Mouse (Mus musculus) embryonic facial prominence, embryonic 10.5 days (tissue): ENCODE measurements around the gene Cacnb3. TPM values are rescaled to one million over a fixed set of nuclear protein-coding genes. Genes with fewer than 3 reads are reported as not detected.
"Not testable (repeated sequence)": the region's sequence is repeated elsewhere in the genome, so short reads cannot be mapped to it uniquely, and the experiment has no call there.

Source experiments
- DNase-seq: peaks from one replicate; pipeline ENCODE4 v3.0.0-alpha.2; 2017; ENCODE audit warnings: low spot score
- H3K27ac ChIP-seq: fragments of 300-500 bp; sonication (generic); replicated peaks from 2 replicates; pipeline ENCODE4 v1.5.1; 2016; ENCODE audit warnings: mild to moderate bottlenecking
- H3K27me3 ChIP-seq: fragments of 300-500 bp; sonication (generic); replicated peaks from 2 replicates; pipeline ENCODE4 v1.6.1; 2016; ENCODE audit warnings: low read depth, mild to moderate bottlenecking; ENCODE audit not compliant: poor library complexity, severe bottlenecking
- H3K36me3 ChIP-seq: fragments of 300-500 bp; sonication (generic); replicated peaks from 2 replicates; pipeline ENCODE4 v1.6.1; 2016; ENCODE audit warnings: mild to moderate bottlenecking, moderate library complexity
- H3K4me1 ChIP-seq: fragments of 300-500 bp; sonication (generic); 2 replicates; pipeline ENCODE4 v1.6.1; 2016
- H3K4me3 ChIP-seq: fragments of 300-500 bp; sonication (generic); 2 replicates; pipeline ENCODE4 v1.5.1; 2016; ENCODE audit warnings: mild to moderate bottlenecking, moderate library complexity
- H3K9me3 ChIP-seq: fragments of 300-500 bp; sonication (generic); 2 replicates; pipeline ENCODE4 v1.6.1; 2016; ENCODE audit warnings: mild to moderate bottlenecking
- WGBS: fragments of 180-500 bp; shearing (Covaris S2); methylation state at CpG from one replicate; pipeline ENCODE4 v1.1.7; 2016; 5-methylcytosine and 5-hydroxymethylcytosine counted together
- polyA plus RNA-seq: library from polyadenylated mRNA; unstranded; fragments of >200 nt; fragmentation: Nextera tagmentation; extraction: Ambion mirVana; gene quantifications from 2 replicates; pipeline ENCODE4 v1.2.1, GENCODE M21; 2016

Gene Cacnb3
- 32.3 and 37.0 TPM in 2 replicates for polyA plus RNA-seq

GRCm38 (mm10) chr15:98630540-98630939 is at the start of gene Cacnb3:
Gene Cacnb3, plus strand, starts transcription at chr15:98630840.
- Histone ChIP-seq H3K36me3 (no peaks in the 10 kb centered on the region), H3K27me3 (peaks cover 86% of the 10 kb centered on the region), H3K4me1 (peaks cover 85% of the 10 kb centered on the region), H3K4me3 (peak within 1 kb of the TSS; percentile 89), H3K27ac (peak within 1 kb of the TSS; percentile 81), H3K9me3 (no peaks in the 10 kb centered on the region)
- no peak for DNase-seq
- WGBS, result 31% methylated on average over 4 of the region's 4 CpGs

- Histone ChIP-seq H3K36me3 (no peaks in the 10 kb centered on the region), H3K27me3 (no peaks in the 10 kb centered on the region)
- no peak for DNase-seq
These were observed 48.2 kb upstream of the Cacnb3 start for GRCm38 (mm10) chr15:98582410-98582809.

GRCm38 (mm10) chr15:98582996-98583395 is 47.6 kb upstream of the Cacnb3 start:
- WGBS, result 78% methylated on average over 8 of the region's 8 CpGs
- Histone ChIP-seq H3K4me1 (peaks cover 15% of the 10 kb centered on the region), H3K9me3 (no peaks in the 10 kb centered on the region), H3K27me3 (no peaks in the 10 kb centered on the region), H3K36me3 (no peaks in the 10 kb centered on the region), H3K27ac (no peak overlapping the region), H3K4me3 (no peak overlapping the region)
- DNase-seq, result no peak

More at GRCm38 (mm10) chr15:98582410-98582809, 48.2 kb upstream of the Cacnb3 start:
- Histone ChIP-seq H3K27ac (no peak overlapping the region), H3K9me3 (no peaks in the 10 kb centered on the region), H3K4me3 (no peak overlapping the region), H3K4me1 (peaks cover 15% of the 10 kb centered on the region)
- WGBS, result 86% methylated on average over 8 of the region's 8 CpGs

GRCm38 (mm10) chr15:98585421-98585820 is 45.2 kb upstream of the Cacnb3 start:
- H3K27me3 ChIP-seq, result no peaks in the 10 kb centered on the region
- H3K36me3 ChIP-seq, result peaks cover 23% of the 10 kb centered on the region
- no peak overlapping the region for H3K27ac ChIP-seq
- peaks cover 15% of the 10 kb centered on the region for H3K4me1 ChIP-seq
- no peak for DNase-seq
- H3K9me3 ChIP-seq, result no peaks in the 10 kb centered on the region
- no peak overlapping the region for H3K4me3 ChIP-seq
- 35% methylated on average over 7 of the region's 7 CpGs for WGBS

GRCm38 (mm10) chr15:98586141-98586540 is 44.5 kb upstream of the Cacnb3 start:
- H3K9me3 ChIP-seq, H3K4me3 ChIP-seq, DNase-seq, H3K27me3 ChIP-seq, H3K27ac ChIP-seq: not testable (repeated sequence)
- peaks cover 30% of the 10 kb centered on the region for H3K36me3 ChIP-seq
- H3K4me1 ChIP-seq, result peaks cover 15% of the 10 kb centered on the region
- WGBS, result 81% methylated on average over 9 of the region's 9 CpGs

- Histone ChIP-seq H3K9me3 (no peaks in the 10 kb centered on the region), H3K27me3 (no peaks in the 10 kb centered on the region), H3K27ac (no peak overlapping the region), H3K36me3 (peaks cover 46% of the 10 kb centered on the region), H3K4me3 (no peak overlapping the region), H3K4me1 (peaks cover 15% of the 10 kb centered on the region)
- 87% methylated on average over 11 of the region's 11 CpGs for WGBS
- DNase-seq, result no peak
These were observed 42.9 kb upstream of the Cacnb3 start for GRCm38 (mm10) chr15:98587751-98588150.

- no peaks in the 10 kb centered on the region for H3K9me3 ChIP-seq
- peaks cover 66% of the 10 kb centered on the region for H3K36me3 ChIP-seq
- WGBS, result 78% methylated on average over 7 of the region's 7 CpGs
- peaks cover 12% of the 10 kb centered on the region for H3K4me1 ChIP-seq
- no peak overlapping the region for H3K4me3 ChIP-seq
- no peaks in the 10 kb centered on the region for H3K27me3 ChIP-seq
- no peak for DNase-seq
- no peak overlapping the region for H3K27ac ChIP-seq
These were observed 40.9 kb upstream of the Cacnb3 start for GRCm38 (mm10) chr15:98589640-98590336.

- H3K9me3 ChIP-seq, result no peaks in the 10 kb centered on the region
- H3K36me3 ChIP-seq, result peaks cover 82% of the 10 kb centered on the region
- H3K27ac ChIP-seq, result no peak overlapping the region
- no peak for DNase-seq
- H3K27me3 ChIP-seq, result no peaks in the 10 kb centered on the region
- WGBS, result 75% methylated on average over 4 of the region's 4 CpGs
- no peak overlapping the region for H3K4me3 ChIP-seq
- H3K4me1 ChIP-seq, result no peaks in the 10 kb centered on the region
These were observed 39.2 kb upstream of the Cacnb3 start for GRCm38 (mm10) chr15:98591396-98591795.

- Histone ChIP-seq H3K36me3 (peaks cover 99% of the 10 kb centered on the region), H3K9me3 (no peaks in the 10 kb centered on the region), H3K4me3 (no peak overlapping the region), H3K27ac (no peak overlapping the region), H3K27me3 (no peaks in the 10 kb centered on the region), H3K4me1 (no peaks in the 10 kb centered on the region)
- WGBS, result 85% methylated on average over 19 of the region's 19 CpGs
- no peak for DNase-seq
These were observed 36.4 kb upstream of the Cacnb3 start for GRCm38 (mm10) chr15:98594193-98594592.

GRCm38 (mm10) chr15:98595049-98595448 is 35.6 kb upstream of the Cacnb3 start:
- Histone ChIP-seq H3K9me3 (no peaks in the 10 kb centered on the region), H3K27ac (no peak overlapping the region), H3K4me1 (no peaks in the 10 kb centered on the region), H3K27me3 (no peaks in the 10 kb centered on the region), H3K4me3 (no peak overlapping the region), H3K36me3 (peaks cover 100% of the 10 kb centered on the region)
- no peak for DNase-seq
- 92% methylated on average over 5 of the region's 5 CpGs for WGBS

- no peaks in the 10 kb centered on the region for H3K9me3 ChIP-seq
- no peaks in the 10 kb centered on the region for H3K4me1 ChIP-seq
- peaks cover 100% of the 10 kb centered on the region for H3K36me3 ChIP-seq
- no peaks in the 10 kb centered on the region for H3K27me3 ChIP-seq
- 94% methylated on average over 14 of the region's 14 CpGs for WGBS
- H3K27ac ChIP-seq, result no peak overlapping the region
- no peak for DNase-seq
- no peak overlapping the region for H3K4me3 ChIP-seq
These were observed 34.0 kb upstream of the Cacnb3 start for GRCm38 (mm10) chr15:98596609-98597008.

GRCm38 (mm10) chr15:98600036-98600709 is 30.5 kb upstream of the Cacnb3 start:
- DNase-seq, result no peak
- Histone ChIP-seq H3K27ac (no peak overlapping the region), H3K4me3 (no peak overlapping the region; the same call in 1 of the 2 replicates), H3K4me1 (peaks cover 25% of the 10 kb centered on the region), H3K36me3 (peaks cover 100% of the 10 kb centered on the region), H3K9me3 (no peaks in the 10 kb centered on the region), H3K27me3 (no peaks in the 10 kb centered on the region)
- WGBS, result 87% methylated on average over 12 of the region's 12 CpGs

- H3K36me3 ChIP-seq, result peaks cover 96% of the 10 kb centered on the region
- no peaks in the 10 kb centered on the region for H3K27me3 ChIP-seq
- 79% methylated on average over 7 of the region's 7 CpGs for WGBS
- no peaks in the 10 kb centered on the region for H3K9me3 ChIP-seq
- 0 out of 2 replicates have a peak overlapping the region, but pooled peaks have one; percentile 21 for H3K4me3 ChIP-seq
- no peak overlapping the region for H3K27ac ChIP-seq
- no peak for DNase-seq
- H3K4me1 ChIP-seq, result peaks cover 36% of the 10 kb centered on the region
These were observed 28.8 kb upstream of the Cacnb3 start for GRCm38 (mm10) chr15:98601832-98602190.
